Mouse (Mus musculus): Measurements from ENCODE around the gene Sfmbt2.

GRCm38 (mm10) chr2:10365081-10365480 is 5.2 kb upstream of the Sfmbt2 start:
- TF ChIP-seq POLR2A (IDR thresholded peaks at IDR 0.05; ENCODE audit: insufficient read length, low read depth) (no peak), USF1 (IDR thresholded peaks at IDR 0.05; ENCODE audit: low read depth) (no peak)

Data from myocyte (in vitro differentiated cells).